Mouse (Mus musculus) layer of hippocampus, adult 9-11 months (tissue): ENCODE data around the gene Smad3.

ENCODE experiments used
- DNase-seq: peaks from one replicate; pipeline ENCODE4 v3.0.0; 2022

The Smad3 gene

GRCm38 (mm10) chr9:63696463-63697105 is 61.2 kb downstream of the Smad3 start:
- DNase-seq, result no peak

- DNase-seq, result no peak
These were observed 65.8 kb downstream of the Smad3 start for GRCm38 (mm10) chr9:63691960-63692359.

DNA sequence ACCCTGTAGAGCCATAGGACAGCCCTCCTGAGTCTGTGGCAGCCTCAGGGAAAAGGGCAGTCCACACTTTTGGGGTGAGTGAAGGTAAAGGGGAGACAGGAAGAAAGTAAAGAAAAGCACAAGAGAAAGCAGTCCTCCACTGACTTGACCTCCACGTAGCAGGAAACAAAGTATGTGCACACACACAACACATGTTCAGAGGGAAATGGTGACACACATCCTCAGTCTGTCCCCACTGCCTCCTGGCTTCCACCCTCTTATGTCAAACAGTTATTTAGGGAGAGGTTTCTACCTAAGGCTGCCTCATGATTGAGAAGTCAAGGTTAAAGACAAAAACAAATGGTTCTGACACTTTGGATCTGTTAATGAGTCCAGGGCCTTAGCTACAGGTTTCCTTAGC is 67.3 kb downstream of the Smad3 start:
- DNase-seq, result no peak

- DNase-seq, result no peak
These were observed 70.3 kb downstream of the Smad3 start for GRCm38 (mm10) chr9:63687413-63688015.

DNA sequence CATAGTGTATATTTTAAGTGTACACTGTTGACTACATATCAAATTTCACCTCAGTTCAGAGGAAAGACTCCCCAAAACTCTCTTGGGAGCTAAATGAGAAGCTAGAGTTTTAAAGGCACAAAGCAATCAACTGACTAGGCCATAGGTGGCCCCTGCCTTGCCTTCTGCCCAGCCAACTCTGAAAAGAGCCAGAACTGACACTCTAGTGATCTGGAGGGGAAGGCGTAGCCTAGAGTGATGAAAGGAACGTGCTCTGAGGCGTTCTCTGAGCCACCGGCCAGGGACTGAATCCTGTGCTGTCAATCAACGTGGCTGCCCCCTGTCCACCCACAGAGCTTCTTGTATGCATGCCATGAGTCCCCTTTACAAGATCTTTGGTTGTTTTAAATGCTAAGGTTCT is 72.4 kb downstream of the Smad3 start:
- DNase-seq, result no peak

DNA sequence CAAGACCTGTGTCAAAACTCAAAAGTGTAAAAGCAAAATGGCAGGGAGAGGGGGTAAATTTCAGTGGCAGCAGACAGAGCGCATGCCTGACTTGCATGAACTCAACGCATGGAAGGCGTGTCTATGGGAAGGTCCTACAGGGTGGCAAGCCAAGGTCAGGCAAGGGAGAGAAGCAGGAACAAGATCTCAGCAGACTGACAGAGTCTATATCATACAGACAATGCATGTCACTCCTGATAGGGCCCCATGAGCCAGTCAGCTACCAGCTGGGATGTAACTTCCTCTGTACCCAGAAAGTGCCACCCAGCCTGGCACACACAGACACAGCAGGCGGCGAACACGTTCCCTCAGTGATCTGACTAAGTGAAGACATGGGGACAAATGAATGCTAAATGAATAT is 73.5 kb downstream of the Smad3 start:
- peak; percentile 75 for DNase-seq

GRCm38 (mm10) chr9:63682943-63683342 is 74.9 kb downstream of the Smad3 start:
- no peak for DNase-seq

DNA sequence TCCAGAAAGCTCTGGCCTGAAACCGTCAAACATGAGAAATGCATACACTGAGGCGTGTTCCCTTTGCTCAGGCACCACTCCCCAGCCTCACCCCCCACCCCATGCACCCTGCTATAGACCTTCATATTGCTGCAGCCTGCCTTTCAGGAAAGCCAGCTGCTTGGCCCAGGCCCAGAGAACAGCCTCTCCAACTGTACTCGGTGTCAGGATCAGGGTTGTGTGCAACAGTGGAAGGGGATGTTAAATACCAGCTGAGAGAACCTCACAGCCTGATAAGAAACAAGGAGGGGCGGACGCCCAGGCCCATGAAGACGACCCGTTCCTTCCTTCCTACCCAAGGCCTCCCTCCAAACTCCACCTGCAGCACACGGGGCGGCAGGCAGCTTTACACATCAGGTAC is 75.5 kb downstream of the Smad3 start:
- no peak for DNase-seq

- no peak for DNase-seq
These were observed 79.7 kb downstream of the Smad3 start for GRCm38 (mm10) chr9:63678076-63678475.

- DNase-seq, result no peak
These were observed 80.2 kb downstream of the Smad3 start for GRCm38 (mm10) chr9:63677621-63678020.

DNA sequence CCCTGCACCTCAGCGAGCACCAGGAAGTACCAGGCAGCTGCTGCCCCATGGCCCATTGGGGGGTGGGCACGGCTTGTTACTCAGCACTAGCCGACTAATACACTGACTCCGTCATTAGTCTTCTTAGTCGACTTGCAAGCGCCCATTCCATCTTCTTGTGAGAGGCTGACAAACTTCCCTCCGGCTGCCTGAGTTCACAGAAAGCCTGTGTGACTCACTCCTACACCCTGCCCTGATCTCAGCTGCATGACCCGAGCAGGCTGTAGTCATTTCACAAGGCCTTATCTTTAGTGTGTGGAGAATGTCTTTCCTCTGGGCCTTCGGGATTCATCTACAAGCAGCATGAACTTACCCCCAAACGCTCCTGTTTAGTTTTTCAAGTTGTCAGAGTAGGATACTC is 83.2 kb downstream of the Smad3 start:
- DNase-seq, result no peak

GRCm38 (mm10) chr9:63673494-63673805 is 84.3 kb downstream of the Smad3 start:
- DNase-seq, result no peak

DNA sequence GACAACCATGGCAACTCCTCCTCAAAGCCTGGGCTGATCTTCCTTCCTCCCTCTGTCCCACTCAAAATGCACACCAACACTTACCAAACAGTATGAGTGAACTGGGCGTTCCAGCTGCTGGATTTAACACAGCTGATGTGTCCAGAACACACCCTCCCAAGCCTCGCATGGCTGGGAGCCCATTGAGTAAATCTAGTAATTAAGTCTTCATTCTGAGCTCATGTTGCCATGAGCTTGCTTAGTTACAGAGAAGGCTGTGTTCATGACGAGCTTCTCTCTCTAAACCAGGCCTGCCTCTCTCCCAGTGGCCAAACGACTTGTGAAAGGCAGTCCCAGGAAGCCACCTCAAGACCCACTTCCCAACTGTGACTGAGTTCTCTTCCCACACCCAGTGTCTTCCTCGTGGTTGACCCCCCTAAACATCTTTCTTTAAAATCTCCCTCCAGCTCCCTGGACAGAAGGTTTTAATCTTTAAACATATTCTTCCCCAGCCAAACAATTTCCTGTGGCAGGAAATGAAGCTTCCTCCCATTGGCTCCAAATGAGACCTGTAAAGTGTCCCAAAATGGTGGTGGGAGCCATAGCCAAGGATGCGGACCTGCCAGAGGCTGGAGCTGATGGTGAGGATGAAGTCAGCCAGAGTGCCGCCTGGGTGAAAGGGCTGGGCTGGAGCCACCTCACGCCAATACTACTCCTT is 84.8 kb downstream of the Smad3 start:
- no peak for DNase-seq

DNA sequence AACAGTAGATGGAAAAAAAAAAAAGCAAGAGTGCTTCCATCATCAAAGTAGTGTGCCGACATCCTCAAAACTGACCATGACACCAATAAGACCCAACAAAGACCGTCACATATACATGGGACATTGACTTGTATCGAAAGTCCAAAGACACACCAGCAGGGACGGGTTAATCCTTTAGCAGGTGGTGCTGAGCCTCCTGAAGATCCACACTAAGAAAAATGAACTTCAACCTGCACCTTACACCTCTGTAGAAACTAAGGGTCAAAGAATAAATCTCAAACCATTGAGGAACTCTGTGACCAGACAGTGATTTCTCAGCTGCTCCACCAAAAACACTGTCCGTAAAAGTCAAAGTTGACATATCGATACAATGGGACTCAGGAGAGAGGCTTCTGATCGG is 88.0 kb downstream of the Smad3 start:
- DNase-seq, result no peak

DNA sequence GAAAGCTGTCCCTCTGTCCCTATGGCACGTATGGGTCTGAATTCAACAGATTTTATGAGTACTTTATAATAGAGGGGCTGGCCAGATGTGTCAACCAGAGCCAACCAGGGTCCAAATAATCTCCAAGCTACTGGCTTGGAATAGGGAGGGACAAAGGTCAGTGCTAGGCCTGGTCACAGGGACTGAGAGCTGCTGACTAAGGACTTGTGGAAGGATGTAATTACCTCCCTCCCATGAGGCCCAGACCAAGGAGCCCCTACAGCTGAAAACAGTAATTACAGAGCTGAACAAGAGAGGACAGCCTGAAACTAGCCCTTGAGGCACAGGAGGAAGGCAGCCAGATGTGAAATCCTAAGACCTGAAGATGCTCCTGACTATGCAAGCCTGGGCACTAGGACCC is 89.2 kb downstream of the Smad3 start:
- DNase-seq, result no peak

DNA sequence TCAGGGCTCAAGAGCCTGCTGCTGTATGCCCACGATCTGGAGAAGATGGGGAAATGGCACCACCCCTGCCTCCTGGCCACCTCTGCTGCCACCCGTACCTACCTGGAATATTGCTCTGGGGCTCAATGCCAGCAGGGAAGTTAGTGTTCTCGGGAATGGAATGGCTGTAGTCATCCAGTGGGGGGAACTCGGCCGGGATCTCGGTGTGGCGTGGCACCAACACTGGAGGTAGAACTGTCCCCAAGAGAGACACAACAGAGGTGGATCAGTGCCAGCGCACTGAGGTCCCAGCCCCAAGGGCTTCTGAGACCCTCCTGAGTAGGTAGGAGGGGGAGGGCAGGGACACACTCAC is 90.4 kb downstream of the Smad3 start:
- DNase-seq, result no peak

DNA sequence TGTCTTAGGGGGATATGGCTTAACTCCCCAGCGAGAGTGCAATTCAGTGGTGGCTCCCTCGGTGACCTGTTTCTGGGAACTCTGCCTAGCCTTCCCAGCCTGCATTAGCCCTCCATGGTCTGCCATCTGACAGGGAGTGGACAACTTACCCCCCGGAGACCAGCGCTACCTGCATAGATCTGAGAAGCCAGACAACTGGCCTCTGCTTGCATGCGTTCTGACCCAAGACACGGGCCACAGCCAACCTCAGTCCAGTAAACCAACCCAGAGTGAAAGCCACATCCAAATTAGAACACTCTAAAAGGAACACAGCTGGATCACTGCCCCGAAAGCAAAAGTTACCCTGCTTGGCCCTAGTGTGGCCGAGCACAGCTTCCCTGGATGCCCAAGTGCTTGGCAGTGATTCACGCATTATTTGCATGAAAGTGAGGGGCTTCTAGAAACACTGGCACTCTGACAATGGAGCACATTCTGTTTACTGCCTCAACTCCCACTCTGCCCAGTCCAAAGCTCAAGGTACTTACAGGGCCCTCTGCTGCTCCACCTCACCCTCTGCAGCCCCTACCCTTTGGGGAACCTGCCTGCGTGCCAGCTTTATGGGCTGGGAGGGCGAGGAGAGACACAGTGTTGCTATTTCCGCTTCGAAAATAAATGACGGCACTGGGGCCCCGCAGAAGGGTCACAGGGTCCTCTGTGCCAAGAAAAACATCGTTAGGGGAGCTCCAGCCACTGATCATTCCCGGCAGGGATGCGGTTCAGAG is 91.0 kb downstream of the Smad3 start:
- DNase-seq, result no peak

DNA sequence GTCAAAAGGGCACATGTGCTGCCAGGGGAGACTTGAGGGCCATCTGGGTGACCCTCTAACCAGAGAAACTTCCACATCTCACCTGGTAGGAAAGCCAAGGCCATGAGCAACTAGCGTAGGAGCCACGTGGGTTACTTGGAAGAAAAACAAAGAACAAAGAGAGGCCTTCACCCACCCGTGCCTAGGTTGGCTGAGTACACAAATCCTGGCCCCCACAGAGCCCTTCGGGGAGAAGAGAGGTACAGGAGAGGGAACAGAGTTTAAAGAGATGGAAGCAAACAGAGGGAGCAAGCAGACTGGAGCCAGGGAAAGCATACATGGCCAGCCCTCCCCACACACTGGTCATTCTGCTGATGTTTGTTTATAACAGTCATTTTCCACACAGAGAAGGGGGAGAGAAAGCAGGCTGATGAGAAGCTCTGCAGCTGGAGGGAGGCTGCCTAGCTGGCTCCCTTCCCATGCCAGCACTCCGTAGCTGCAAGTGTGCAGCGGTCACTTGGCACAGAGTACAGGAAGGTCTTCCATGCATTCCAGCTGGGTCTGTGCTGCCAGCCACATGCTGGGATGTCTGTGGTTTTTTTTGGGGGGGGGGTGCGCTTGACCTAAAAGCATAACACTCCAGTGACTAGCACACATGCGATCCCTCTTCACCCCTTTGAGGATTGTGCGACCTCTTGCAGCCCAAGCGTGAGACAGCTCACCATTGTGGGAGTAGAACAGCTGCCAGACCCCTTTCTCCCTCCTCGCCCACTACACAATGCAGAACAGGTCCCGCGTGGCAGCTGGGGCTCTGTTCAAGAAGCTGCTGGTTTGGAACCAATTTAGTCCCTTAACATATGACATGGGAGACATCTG is 92.8 kb downstream of the Smad3 start:
- no peak for DNase-seq

DNA sequence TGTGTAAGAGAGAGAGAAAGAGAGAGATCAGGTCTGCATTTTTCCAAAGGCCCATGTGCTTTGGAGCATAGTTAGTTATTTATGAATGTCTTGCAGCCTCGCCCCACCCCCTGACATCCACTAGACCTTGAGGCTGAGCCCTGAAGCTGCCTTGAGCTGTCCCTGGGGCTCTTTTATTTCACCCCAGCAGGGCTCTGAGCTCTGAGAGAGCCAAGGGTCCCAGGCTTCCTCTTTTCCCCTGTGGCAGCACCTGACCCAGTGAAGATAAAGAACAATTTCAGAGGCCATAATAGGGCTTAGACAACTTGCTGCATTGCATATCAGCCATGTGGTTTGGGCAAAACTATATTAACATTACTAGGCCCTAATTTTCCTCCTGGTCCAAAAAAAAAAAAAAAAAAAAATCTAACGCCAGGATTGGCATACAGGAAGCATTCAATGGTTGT is 93.5 kb downstream of the Smad3 start:
- DNase-seq, result no peak

GRCm38 (mm10) chr9:63663222-63663621 is 94.6 kb downstream of the Smad3 start:
- no peak for DNase-seq

- DNase-seq, result no peak
These were observed 95.0 kb downstream of the Smad3 start for GRCm38 (mm10) chr9:63662759-63663158.

- no peak for DNase-seq
These were observed 97.1 kb downstream of the Smad3 start for GRCm38 (mm10) chr9:63660691-63661090.

GRCm38 (mm10) chr9:63660061-63660460 is 97.7 kb downstream of the Smad3 start:
- no peak for DNase-seq
